Comparison of ENCODE assay signal across 15 mouse cellular contexts in the genomic region with DNA sequence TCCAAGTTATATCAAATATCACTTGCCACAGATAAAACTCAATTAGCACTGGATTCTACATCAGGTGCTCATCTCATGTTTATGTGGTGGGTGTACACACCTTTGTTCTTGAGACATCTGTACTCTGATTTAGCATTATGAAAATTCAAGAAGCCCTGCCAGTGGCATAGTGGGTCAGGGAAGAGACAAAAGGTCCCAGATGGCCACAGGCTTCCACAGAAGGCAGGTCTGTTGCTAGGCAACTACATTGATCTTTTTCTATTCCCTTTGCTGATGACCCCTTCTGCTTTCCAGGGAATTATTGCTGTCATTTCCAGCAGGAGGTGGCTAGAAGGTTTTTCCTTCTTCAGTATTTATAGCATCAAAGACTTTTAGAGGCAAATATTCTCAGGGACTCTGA.
DNase-seq lines count a peak whose midpoint lies in the region; ATAC-seq lines count a peak whose summit lies in the region.
"Had no signal": no experiment of that assay in that cellular context is flagged by ENCODE, and none has a peak within 500 bp of the region (broad histone marks: within the 10 kb centered on the region; RNA-seq: fewer than 3 reads in every experiment).

No protein-coding gene starts in this region.

- no peak overlapping the region for H3K9ac ChIP-seq in embryonic facial prominence, embryonic 11.5 days (replicated peaks; ENCODE audit: low read length)
- no peak overlapping the region for H3K9ac ChIP-seq in hindbrain, embryonic 11.5 days (ENCODE audit: low read depth, low read length)
- H3K9ac ChIP-seq in midbrain, embryonic 13.5 days (replicated peaks): no peak overlapping the region

- H3K27me3 ChIP-seq in embryonic facial prominence, embryonic 11.5 days (ENCODE audit: control insufficient read depth, insufficient read depth, low read length): no peaks in the 10 kb centered on the region
- no peaks in the 10 kb centered on the region for H3K27me3 ChIP-seq in embryonic facial prominence, embryonic 10.5 days (replicated peaks; ENCODE audit: low read depth, poor library complexity, severe bottlenecking)
- H3K27me3 ChIP-seq in hindbrain, embryonic 11.5 days (ENCODE audit: control insufficient read depth, insufficient read depth, low read length): no peaks in the 10 kb centered on the region
- H3K27me3 ChIP-seq in midbrain, embryonic 13.5 days: no peaks in the 10 kb centered on the region

- H3K4me2 ChIP-seq in embryonic facial prominence, embryonic 11.5 days (ENCODE audit: low read depth, low read length): no peak overlapping the region
- no peak overlapping the region for H3K4me2 ChIP-seq in hindbrain, embryonic 11.5 days (replicated peaks; ENCODE audit: low read depth, low read length)
- no peak overlapping the region for H3K4me2 ChIP-seq in midbrain, embryonic 13.5 days (replicated peaks)

- DNase-seq in embryonic facial prominence, embryonic 11.5 days (ENCODE audit: low spot score): no peak
- no peak for DNase-seq in embryonic facial prominence, embryonic 10.5 days (ENCODE audit: low spot score)
- DNase-seq in hindbrain, embryonic 11.5 days (ENCODE audit: low spot score): peak; percentile 65
- DNase-seq in retina, adult 2 months (ENCODE audit: low read depth, low spot score): peak; percentile 3
- DNase-seq in B cell, adult 2 months: no peak
- no peak for DNase-seq in kidney, postnatal 36 days
- no peak for DNase-seq in kidney, postnatal 4 days
- DNase-seq: cerebellum, adult 9-11 months; gastrocnemius, adult 2 months; heart, adult 2 months; kidney, adult 18-20 months; thymus, postnatal 25 days had no signal

- no peaks in the 10 kb centered on the region for H3K9me3 ChIP-seq in embryonic facial prominence, embryonic 11.5 days (replicated peaks; ENCODE audit: control insufficient read depth, low read length)
- H3K9me3 ChIP-seq in embryonic facial prominence, embryonic 10.5 days: peaks cover 11% of the 10 kb centered on the region
- no peaks in the 10 kb centered on the region for H3K9me3 ChIP-seq in hindbrain, embryonic 11.5 days (ENCODE audit: control insufficient read depth, low read length)
- peaks cover 8% of the 10 kb centered on the region; the same call in 1 of the 2 replicates for H3K9me3 ChIP-seq in midbrain, embryonic 13.5 days

- H3K27ac ChIP-seq in embryonic facial prominence, embryonic 11.5 days (replicated peaks; ENCODE audit: low read depth, low read length): no peak overlapping the region
- H3K27ac ChIP-seq in embryonic facial prominence, embryonic 10.5 days (replicated peaks): no peak overlapping the region
- H3K27ac ChIP-seq in hindbrain, embryonic 11.5 days (ENCODE audit: low read depth, low read length): no peak overlapping the region
- H3K27ac ChIP-seq in midbrain, embryonic 13.5 days: peak overlapping the region; percentile 59
- H3K27ac ChIP-seq: gastrocnemius, adult 2 months; heart, adult 2 months; limb, embryonic 10.5 days; macrophage had no signal

- H3K4me1 ChIP-seq in embryonic facial prominence, embryonic 11.5 days (ENCODE audit: control insufficient read depth, insufficient read depth, low read length): no peaks in the 10 kb centered on the region
- no peaks in the 10 kb centered on the region for H3K4me1 ChIP-seq in embryonic facial prominence, embryonic 10.5 days
- H3K4me1 ChIP-seq in hindbrain, embryonic 11.5 days (replicated peaks; ENCODE audit: control insufficient read depth, insufficient read depth, low read length): no peaks in the 10 kb centered on the region
- H3K4me1 ChIP-seq in midbrain, embryonic 13.5 days (replicated peaks): peaks cover 8% of the 10 kb centered on the region
- H3K4me1 ChIP-seq: limb, embryonic 10.5 days had no signal

- H3K36me3 ChIP-seq in embryonic facial prominence, embryonic 11.5 days (replicated peaks; ENCODE audit: control insufficient read depth, insufficient read depth, low read depth, low read length): no peaks in the 10 kb centered on the region
- H3K36me3 ChIP-seq in embryonic facial prominence, embryonic 10.5 days (replicated peaks): no peaks in the 10 kb centered on the region
- H3K36me3 ChIP-seq in hindbrain, embryonic 11.5 days (ENCODE audit: control insufficient read depth, insufficient read depth, low read length): no peaks in the 10 kb centered on the region
- H3K36me3 ChIP-seq in midbrain, embryonic 13.5 days: no peaks in the 10 kb centered on the region
- H3K36me3 ChIP-seq: limb, embryonic 10.5 days had no signal

- H3K4me3 ChIP-seq in embryonic facial prominence, embryonic 11.5 days (ENCODE audit: low read depth, low read length): no peak overlapping the region
- no peak overlapping the region for H3K4me3 ChIP-seq in embryonic facial prominence, embryonic 10.5 days
- H3K4me3 ChIP-seq in hindbrain, embryonic 11.5 days (ENCODE audit: low read depth, low read length): no peak overlapping the region
- no peak overlapping the region for H3K4me3 ChIP-seq in midbrain, embryonic 13.5 days (replicated peaks)
- H3K4me3 ChIP-seq: gastrocnemius, adult 2 months; heart, adult 2 months; limb, embryonic 10.5 days had no signal

- ATAC-seq in embryonic facial prominence, embryonic 11.5 days (replicated peaks; ENCODE audit: insufficient number of reproducible peaks, low FRiP score, low TSS enrichment, low read depth): peak; percentile 80; the same call in 1 of the 2 replicates
- peak; percentile 95 for ATAC-seq in hindbrain, embryonic 11.5 days (ENCODE audit: low FRiP score)
- peak; percentile 94 for ATAC-seq in midbrain, embryonic 13.5 days

Comparison
In these comparisons a context has a peak if more than half of its experiments do, and no peak if none do; other contexts are left out.
1. DNase-seq: peak in hindbrain, embryonic 11.5 days (single experiment) and retina, adult 2 months (single experiment); none in embryonic facial prominence, embryonic 11.5 days (single experiment), embryonic facial prominence, embryonic 10.5 days (single experiment), B cell, adult 2 months (0 of 2), kidney, postnatal 36 days (0 of 2) and kidney, postnatal 4 days (0 of 2).
2. Peak in every context shown above with its lines, with median percentiles within 50 percentile points of each other: ATAC-seq.